Mouse (Mus musculus) MEL (cell line): ENCODE measurements around the gene Tmem89. TPM values are rescaled to one million over a fixed set of nuclear protein-coding genes. Genes with fewer than 3 reads are reported as not detected.

ENCODE experiments used
- DNase-seq: peaks from one replicate; pipeline ENCODE4 v3.0.0; 2011; ENCODE audit warnings: low read depth, low spot score
- H3K27ac ChIP-seq: 2 replicates; pipeline ENCODE4 v1.5.1; 2012; ENCODE audit warnings: low read depth, mild to moderate bottlenecking, control low read depth, low read length, moderate library complexity; ENCODE audit not compliant: control insufficient read depth
- H3K27me3 ChIP-seq, 2 experiments: fragments of 150-350 bp in 1 of 2; sonication (generic) in 1 of 2; 2 replicates each; pipeline ENCODE4 v1.6.1; 2012; ENCODE audit warnings: low read length in 2 of 2, mild to moderate bottlenecking in 2 of 2, improper control_type of control experiment in 1 of 2, moderate library complexity in 1 of 2; ENCODE audit not compliant: insufficient read depth in 2 of 2, control insufficient read depth in 1 of 2
- H3K36me3 ChIP-seq, 2 experiments: 2 replicates each; pipeline ENCODE4 v1.6.1; 2012 to 2014; ENCODE audit warnings: low read length in 2 of 2, improper control_type of control experiment in 1 of 2, inconsistent platforms in 1 of 2, mild to moderate bottlenecking in 1 of 2; ENCODE audit not compliant: insufficient read depth in 2 of 2, control insufficient read depth in 1 of 2
- H3K4me1 ChIP-seq, 2 experiments: fragments of 150-350 bp in 1 of 2; sonication (generic) in 1 of 2; 2 replicates each; pipeline ENCODE4 v1.6.1; 2012; ENCODE audit warnings: low read length in 2 of 2, improper control_type of control experiment in 1 of 2, mild to moderate bottlenecking in 1 of 2; ENCODE audit not compliant: insufficient read depth in 2 of 2, control insufficient read depth in 1 of 2
- H3K4me3 ChIP-seq, 2 experiments: fragments of 150-350 bp in 1 of 2; sonication (generic) in 1 of 2; 2 replicates each; pipeline ENCODE4 v1.5.1; 2012; ENCODE audit warnings: low read depth in 2 of 2, low read length in 2 of 2, mild to moderate bottlenecking in 2 of 2, moderate library complexity in 2 of 2, control low read depth in 1 of 2, improper control_type of control experiment in 1 of 2; ENCODE audit not compliant: control insufficient read depth in 1 of 2, insufficient read depth in 1 of 2
- H3K79me2 ChIP-seq: 2 replicates; pipeline ENCODE4 v1.6.1; 2012; ENCODE audit warnings: mild to moderate bottlenecking, low read length, moderate library complexity; ENCODE audit not compliant: control insufficient read depth, poor library complexity, insufficient read depth
- H3K9ac ChIP-seq: 2 replicates; pipeline ENCODE4 v1.6.1; 2012; ENCODE audit warnings: low read depth, mild to moderate bottlenecking, control low read depth, low read length, moderate library complexity; ENCODE audit not compliant: control insufficient read depth, poor library complexity, severe bottlenecking
- H3K9me3 ChIP-seq: fragments of 150-350 bp; sonication (generic); replicated peaks from 2 replicates; pipeline ENCODE4 v1.6.1; 2012; ENCODE audit warnings: mild to moderate bottlenecking, low read length, improper control_type of control experiment, moderate library complexity; ENCODE audit not compliant: insufficient read depth
- E2F4 ChIP-seq: IDR thresholded peaks from 2 replicates; pipeline ENCODE4 v1.6.1; 2011; ENCODE audit warnings: low read depth, low read length, improper control_type of control experiment, borderline replicate concordance
- MYB ChIP-seq: IDR thresholded peaks from 2 replicates; pipeline ENCODE4 v1.6.1; 2011; ENCODE audit warnings: mild to moderate bottlenecking, low read depth, low read length, improper control_type of control experiment
- RAD21 ChIP-seq: IDR thresholded peaks from 2 replicates; pipeline ENCODE4 v1.6.1; 2011; ENCODE audit warnings: mild to moderate bottlenecking, low read depth, low read length, improper control_type of control experiment
- polyA plus RNA-seq, 2 experiments: library from polyadenylated mRNA; stranded (reverse) in 1 of 2; unstranded in 1 of 2; fragments of >175 nt in 1 of 2; fragments of >200 nt in 1 of 2; gene quantifications; 2 replicates each; pipeline versions ENCODE4 v1.2.1 to v1.2.4; 2012; ENCODE audit warnings: low replicate concordance in 2 of 2, low read depth in 1 of 2; ENCODE audit not compliant: insufficient read length in 2 of 2, insufficient read depth in 1 of 2, missing spikeins in 1 of 2
- total RNA-seq: library from RNA; depleted of rRNA; stranded (reverse); fragments of 300-350 nt; gene quantifications from 2 replicates; pipeline ENCODE4 v1.2.3, GENCODE M21; 2012; rRNA removed

Tmem89 gene
- total and polyA plus RNA-seq, 3 experiments = not detected

DNA sequence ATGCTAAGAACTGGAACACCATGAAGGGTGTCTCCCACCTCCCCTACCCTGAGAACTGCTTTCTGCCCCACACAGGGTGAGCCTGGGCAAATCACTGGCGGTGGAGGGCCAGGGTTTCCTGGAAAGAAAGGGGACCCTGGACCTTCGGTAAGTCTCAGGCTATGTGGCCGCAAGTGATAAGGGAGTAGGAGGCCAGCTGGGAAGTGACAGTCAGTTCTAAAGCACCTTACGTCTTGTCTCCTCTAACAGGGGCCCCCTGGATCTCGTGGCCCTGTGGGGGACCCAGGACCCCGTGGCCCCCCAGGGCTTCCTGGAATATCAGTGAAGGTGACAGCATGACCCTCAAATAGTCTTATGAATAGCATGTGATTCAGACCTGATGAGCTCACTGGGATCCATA, 49.9 kb downstream of the Tmem89 start:
- DNase-seq = no peak
- no peaks in the 10 kb centered on the region for H3K79me2 ChIP-seq
- no peak overlapping the region for H3K27ac ChIP-seq
- no peaks in the 10 kb centered on the region for H3K36me3 ChIP-seq
- no peak overlapping the region for H3K9ac ChIP-seq
- no peaks in the 10 kb centered on the region for H3K4me1 ChIP-seq
- TF ChIP-seq RAD21 = no peak
- no peak for TF ChIP-seq E2F4
- TF ChIP-seq MYB = no peak
- H3K27me3 ChIP-seq = no peaks in the 10 kb centered on the region
- H3K9me3 ChIP-seq = no peaks in the 10 kb centered on the region
- H3K4me3 ChIP-seq = no peak overlapping the region

Other genes with a start within 250 kb of the Tmem89 start
- gene Prkar2a, start 225.3 kb upstream of the Tmem89 start, total RNA-seq = 18.9 and 22.4 TPM in 2 replicates
- 100 to 1,000 TPM in 1 of 2 experiments, 10 to 100 TPM in 1; 87.9 to 230 TPM for gene Prkar2a, start 225.3 kb upstream of the Tmem89 start, polyA plus RNA-seq
- 21.3 and 25.1 TPM in 2 replicates for gene Ip6k2, start 130.8 kb upstream of the Tmem89 start, total RNA-seq
- gene Ip6k2, start 130.8 kb upstream of the Tmem89 start, polyA plus RNA-seq = 10 to 100 TPM in 1 of 2 experiments, not detected in 1; 33.7 TPM
- 3.9 and 6.6 TPM in 2 replicates for gene Nckipsd, start 106.3 kb upstream of the Tmem89 start, total RNA-seq
- gene Nckipsd, start 106.3 kb upstream of the Tmem89 start, polyA plus RNA-seq = 10 to 100 TPM in 1 of 2 experiments, not detected in 1; 10.3 TPM
- 0.12 TPM in 1 of 2 replicates, not detected in the other for gene Celsr3, start 88.3 kb upstream of the Tmem89 start, total RNA-seq
- gene Celsr3, start 88.3 kb upstream of the Tmem89 start, polyA plus RNA-seq = under 1 TPM in 1 of 2 experiments, not detected in 1; 0.03 TPM
- gene Slc26a6, start 61.3 kb upstream of the Tmem89 start, total RNA-seq = 8.0 and 8.7 TPM in 2 replicates
- 10 to 100 TPM in 1 of 2 experiments, not detected in 1; 13.2 TPM for gene Slc26a6, start 61.3 kb upstream of the Tmem89 start, polyA plus RNA-seq
- 427 and 428 TPM in 2 replicates for gene Uqcrc1, start 22.0 kb downstream of the Tmem89 start, total RNA-seq
- 100 to 1,000 TPM in 1 of 2 experiments, not detected in 1; 494 TPM for gene Uqcrc1, start 22.0 kb downstream of the Tmem89 start, polyA plus RNA-seq
- 0.78 and 1.2 TPM in 2 replicates for gene Col7a1, start 39.0 kb downstream of the Tmem89 start, total RNA-seq
- 1 to 10 TPM in 1 of 2 experiments, not detected in 1; 2.6 TPM for gene Col7a1, start 39.0 kb downstream of the Tmem89 start, polyA plus RNA-seq
- 0.12 TPM in 1 of 2 replicates, not detected in the other for gene Ucn2, start 71.4 kb downstream of the Tmem89 start, total RNA-seq
- under 1 TPM in 1 of 2 experiments, not detected in 1; 0.19 TPM for gene Ucn2, start 71.4 kb downstream of the Tmem89 start, polyA plus RNA-seq
- gene Pfkfb4, start 77.2 kb downstream of the Tmem89 start, total RNA-seq = 3.2 and 5.1 TPM in 2 replicates
- 1 to 10 TPM in 1 of 2 experiments, not detected in 1; 6.4 TPM for gene Pfkfb4, start 77.2 kb downstream of the Tmem89 start, polyA plus RNA-seq
- 38.3 and 41.0 TPM in 2 replicates for gene Shisa5, start 123.9 kb downstream of the Tmem89 start, total RNA-seq
- gene Shisa5, start 123.9 kb downstream of the Tmem89 start, polyA plus RNA-seq = 10 to 100 TPM in 1 of 2 experiments, not detected in 1; 71.7 TPM
- 8.9 and 10.0 TPM in 2 replicates for gene Trex1, start 145.1 kb downstream of the Tmem89 start, total RNA-seq
- 10 to 100 TPM in 1 of 2 experiments, not detected in 1; 17.0 TPM for gene Trex1, start 145.1 kb downstream of the Tmem89 start, polyA plus RNA-seq
- gene Atrip, start 159.5 kb downstream of the Tmem89 start, total RNA-seq = 18.0 and 18.4 TPM in 2 replicates
- gene Atrip, start 159.5 kb downstream of the Tmem89 start, polyA plus RNA-seq = 10 to 100 TPM in 1 of 2 experiments, not detected in 1; 35.3 TPM
- gene Ccdc51, start 167.9 kb downstream of the Tmem89 start, total RNA-seq = 26.8 and 28.4 TPM in 2 replicates
- 10 to 100 TPM in 1 of 2 experiments, not detected in 1; 15.1 TPM for gene Ccdc51, start 167.9 kb downstream of the Tmem89 start, polyA plus RNA-seq
- 346 and 400 TPM in 2 replicates for gene Tma7, start 168.0 kb downstream of the Tmem89 start, total RNA-seq
- 100 to 1,000 TPM in 1 of 2 experiments, not detected in 1; 366 TPM for gene Tma7, start 168.0 kb downstream of the Tmem89 start, polyA plus RNA-seq
- gene Plxnb1, start 180.8 kb downstream of the Tmem89 start, total RNA-seq = not detected in 2 replicates
- gene Plxnb1, start 180.8 kb downstream of the Tmem89 start, polyA plus RNA-seq = under 1 TPM in 1 of 2 experiments, not detected in 1; 0.07 TPM
- gene Fbxw21, start 247.4 kb downstream of the Tmem89 start, total RNA-seq = not detected in 2 replicates
- not detected for gene Fbxw21, start 247.4 kb downstream of the Tmem89 start, polyA plus RNA-seq